Mouse (Mus musculus) intestine, postnatal 0 days (tissue): ENCODE data around the gene Luc7l3. TPM values are rescaled to one million over a fixed set of nuclear protein-coding genes. Genes with fewer than 3 reads are reported as not detected.
A peak's percentile ranks its signal among the peaks of the same experiment; 100 is the strongest.

Experiments
- ATAC-seq: fragments of 200-750 bp; cut with Nextera tagmentation; 2 replicates; pipeline ENCODE4 v1.8.0; 2017; ENCODE audit warnings: mild to moderate bottlenecking, moderate TSS enrichment, moderate library complexity
- H3K27ac ChIP-seq: fragments of 300-500 bp; sonication (generic); 2 replicates; pipeline ENCODE4 v1.5.1; 2014; ENCODE audit warnings: mild to moderate bottlenecking, low read depth, low read length, moderate library complexity
- H3K27me3 ChIP-seq: fragments of 300-500 bp; sonication (generic); replicated peaks from 2 replicates; pipeline ENCODE4 v1.6.1; 2014; ENCODE audit warnings: low read length, mixed read lengths; ENCODE audit not compliant: control insufficient read depth, insufficient read depth
- H3K36me3 ChIP-seq: fragments of 300-500 bp; sonication (generic); 2 replicates; pipeline ENCODE4 v1.6.1; 2014; ENCODE audit warnings: mild to moderate bottlenecking, moderate library complexity; ENCODE audit not compliant: control insufficient read depth, insufficient read depth
- H3K4me1 ChIP-seq: fragments of 300-500 bp; sonication (generic); replicated peaks from 2 replicates; pipeline ENCODE4 v1.6.1; 2014; ENCODE audit warnings: antibody characterized with exemption, low read length, mixed read lengths; ENCODE audit not compliant: control insufficient read depth, insufficient read depth
- H3K4me2 ChIP-seq: fragments of 300-500 bp; sonication (generic); replicated peaks from 2 replicates; pipeline ENCODE4 v1.6.1; 2014; ENCODE audit warnings: low read depth, mild to moderate bottlenecking, moderate library complexity
- H3K4me3 ChIP-seq: fragments of 300-500 bp; sonication (generic); 2 replicates; pipeline ENCODE4 v1.5.1; 2014; ENCODE audit warnings: low read depth, low read length
- H3K9ac ChIP-seq: fragments of 300-500 bp; sonication (generic); 2 replicates; pipeline ENCODE4 v1.6.1; 2014; ENCODE audit warnings: mild to moderate bottlenecking, low read depth, low read length
- H3K9me3 ChIP-seq: fragments of 300-500 bp; sonication (generic); 2 replicates; pipeline ENCODE4 v1.6.1; 2016; ENCODE audit warnings: mixed run types; ENCODE audit not compliant: control insufficient read depth
- CTCF ChIP-seq: sonication (generic); IDR thresholded peaks from 2 replicates; pipeline ENCODE4 v1.5.1; 2016; ENCODE audit warnings: low read depth, mild to moderate bottlenecking, control low read depth, antibody characterized with exemption, moderate library complexity
- WGBS: fragments of 180-500 bp; shearing (Covaris S2); extraction: QIAGEN DNeasy Blood & Tissue Kit; methylation state at CpG from one replicate; pipeline ENCODE4 v1.1.7; 2014; 5-methylcytosine and 5-hydroxymethylcytosine counted together
- polyA plus RNA-seq: library from polyadenylated mRNA; unstranded; fragments of >200 nt; fragmentation: Nextera tagmentation; extraction: Ambion mirVana; gene quantifications from 2 replicates; pipeline ENCODE4 v1.2.1, GENCODE M21; 2015

Gene Luc7l3
- polyA plus RNA-seq, 1 experiment from 2014 or later, result 52.4 TPM

DNA sequence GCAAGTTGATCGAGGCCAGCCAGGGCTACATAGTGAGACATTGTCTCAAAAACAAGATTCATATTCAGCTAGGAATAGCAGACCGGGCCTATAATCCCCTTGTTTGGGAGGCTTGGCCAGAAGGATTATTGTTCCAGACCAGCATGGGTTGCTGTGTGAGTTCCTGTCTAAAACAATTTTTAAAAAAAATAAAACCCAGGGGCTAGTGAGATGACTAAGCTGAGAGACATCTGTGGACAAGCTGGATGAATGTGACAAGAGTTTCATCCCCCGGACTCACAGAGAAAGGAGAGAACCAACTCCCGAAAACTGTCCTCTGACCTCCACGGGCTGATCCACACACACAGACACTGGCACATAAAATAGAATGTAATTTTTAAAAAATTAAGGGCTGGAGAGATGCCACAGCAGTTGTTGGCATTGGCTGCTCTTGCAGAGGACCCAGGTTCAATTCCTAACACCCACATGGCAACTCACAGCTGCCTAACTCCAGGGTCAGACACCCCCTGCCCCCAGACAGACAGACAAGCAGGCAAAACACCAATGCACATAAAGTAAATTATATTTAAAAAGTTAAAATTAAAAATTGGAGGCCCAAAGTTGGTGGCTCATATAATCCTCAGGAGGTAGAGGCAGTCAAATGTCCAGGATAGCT lies 1.6 kb upstream of the Luc7l3 start:
- H3K4me1 ChIP-seq, result no peaks in the 10 kb centered on the region
- ATAC-seq, result no peak
- 85% methylated on average over 5 of the region's 5 CpGs for WGBS
- no peak overlapping the region for H3K4me3 ChIP-seq
- H3K27ac ChIP-seq, result no peak overlapping the region
- H3K9ac ChIP-seq, result no peak overlapping the region
- no peaks in the 10 kb centered on the region for H3K27me3 ChIP-seq
- H3K4me2 ChIP-seq, result no peak overlapping the region
- TF ChIP-seq CTCF, result no peak
- no peaks in the 10 kb centered on the region for H3K36me3 ChIP-seq
- H3K9me3 ChIP-seq, result no peaks in the 10 kb centered on the region

DNA sequence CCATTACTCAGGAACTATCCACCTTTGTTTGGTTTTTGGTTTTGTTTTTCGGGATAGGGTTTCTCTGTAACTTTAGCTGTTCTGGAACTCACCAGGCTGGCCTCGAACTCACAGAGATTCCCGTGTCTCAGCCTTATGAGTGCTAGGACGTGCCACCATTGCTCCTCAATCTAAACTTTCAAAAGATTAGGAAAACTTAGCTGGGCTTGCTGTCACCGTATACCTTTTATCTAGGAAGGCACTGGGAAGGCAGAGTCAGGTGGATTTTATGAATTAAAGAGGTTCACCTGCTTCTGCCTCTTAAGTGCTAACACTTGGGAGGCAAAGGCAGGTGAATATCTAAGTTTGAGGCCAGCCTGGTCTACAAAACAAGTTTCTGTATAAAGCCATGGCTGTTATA lies 848 bp upstream of the Luc7l3 start:
- peak overlapping the region; percentile 98 for H3K27ac ChIP-seq
- no peaks in the 10 kb centered on the region for H3K4me1 ChIP-seq
- ATAC-seq, result no peak

DNA sequence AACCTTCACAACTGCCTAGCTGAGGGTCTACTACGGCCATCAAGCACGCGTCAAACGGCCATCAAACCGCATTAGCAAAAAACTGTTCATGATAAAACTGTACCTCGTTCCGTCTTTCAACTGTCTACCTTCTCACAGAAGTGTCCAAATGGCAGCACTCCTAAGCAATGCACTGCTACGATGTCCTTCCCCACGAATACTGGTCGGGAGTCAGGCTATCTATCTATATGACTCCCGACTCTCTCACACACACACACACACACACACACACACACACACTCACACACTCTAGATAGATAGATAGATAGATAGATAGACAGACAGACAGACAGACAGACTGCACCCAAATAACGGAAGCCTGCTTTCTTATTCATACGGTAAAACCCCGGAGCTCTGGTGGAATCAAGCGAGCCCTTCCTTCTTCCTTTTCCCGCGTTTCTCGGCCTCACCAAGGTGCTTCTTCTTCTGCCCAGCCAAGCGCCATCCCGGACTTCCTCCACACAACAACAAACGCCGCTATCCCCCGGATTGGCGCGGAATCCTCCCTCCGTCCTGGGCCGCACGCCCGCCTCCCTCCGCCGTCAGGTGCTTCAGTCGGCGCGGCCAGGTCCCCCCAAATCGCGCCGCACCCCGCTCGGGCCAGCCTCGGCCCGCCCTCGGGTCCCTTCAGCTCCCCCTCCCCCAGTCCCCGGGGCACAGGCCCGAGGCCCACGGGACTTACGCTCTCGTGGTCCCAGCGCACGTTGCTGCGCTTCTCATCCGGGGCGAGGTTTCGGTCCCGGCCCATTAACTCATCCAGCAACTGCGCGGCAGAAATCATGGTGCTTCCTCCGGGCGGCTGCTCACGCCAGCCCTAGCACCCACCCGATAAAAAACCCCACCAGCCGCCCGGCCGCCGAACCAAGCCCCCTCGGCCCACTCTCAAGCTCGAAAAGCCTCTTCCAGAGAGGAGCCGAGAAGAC lies 538 bp downstream of the Luc7l3 start:
- peak; percentile 65 for ATAC-seq
- H3K4me3 ChIP-seq, result peak overlapping the region; percentile 99
- WGBS, result under 1% methylated on average over 66 of the region's 67 CpGs
- no peaks in the 10 kb centered on the region for H3K27me3 ChIP-seq
- peak overlapping the region; percentile 98 for H3K27ac ChIP-seq
- H3K9me3 ChIP-seq, result no peaks in the 10 kb centered on the region
- H3K4me1 ChIP-seq, result peaks cover 5% of the 10 kb centered on the region; the same call in 1 of the 2 replicates
- no peak for TF ChIP-seq CTCF
- H3K4me2 ChIP-seq, result peak overlapping the region; percentile 74
- H3K36me3 ChIP-seq, result no peaks in the 10 kb centered on the region
- H3K9ac ChIP-seq, result peak overlapping the region; percentile 97

More for the DNA sequence above, 848 bp upstream of the Luc7l3 start:
- Histone ChIP-seq H3K27me3 (no peaks in the 10 kb centered on the region), H3K9me3 (no peaks in the 10 kb centered on the region), H3K4me2 (peak overlapping the region; percentile 74), H3K4me3 (peak overlapping the region; percentile 99), H3K9ac (peak overlapping the region; percentile 97), H3K36me3 (no peaks in the 10 kb centered on the region)
- 29% methylated on average over 5 of the region's 5 CpGs for WGBS
- TF ChIP-seq CTCF, result no peak

DNA sequence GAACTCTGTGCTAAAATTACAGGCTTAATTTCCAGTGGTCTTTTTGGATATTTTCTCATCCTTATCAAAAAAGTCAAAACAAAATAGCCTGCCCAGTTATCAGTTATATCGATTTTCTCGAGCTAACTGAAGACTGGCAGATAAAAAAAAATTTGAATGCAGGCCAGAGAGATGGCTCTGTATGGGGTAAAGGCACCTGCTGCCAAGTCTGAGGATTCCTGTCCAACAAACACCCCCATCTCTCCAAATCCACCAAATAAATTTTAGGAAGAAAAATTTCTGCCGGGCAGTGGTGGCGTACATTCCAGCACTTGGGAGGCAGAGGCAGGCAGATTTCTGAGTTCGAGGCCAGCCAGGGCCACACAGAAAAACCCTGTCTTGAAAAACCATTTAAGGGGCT lies 3.7 kb downstream of the Luc7l3 start:
- Histone ChIP-seq H3K36me3 (no peaks in the 10 kb centered on the region), H3K4me3 (no peak overlapping the region), H3K4me2 (no peak overlapping the region), H3K9ac (no peak overlapping the region), H3K27ac (no peak overlapping the region), H3K27me3 (no peaks in the 10 kb centered on the region), H3K4me1 (peaks cover 8% of the 10 kb centered on the region; the same call in 1 of the 2 replicates), H3K9me3 (no peaks in the 10 kb centered on the region)
- no peak for TF ChIP-seq CTCF
- no peak for ATAC-seq
- 66% methylated on average over 5 of the region's 5 CpGs for WGBS

DNA sequence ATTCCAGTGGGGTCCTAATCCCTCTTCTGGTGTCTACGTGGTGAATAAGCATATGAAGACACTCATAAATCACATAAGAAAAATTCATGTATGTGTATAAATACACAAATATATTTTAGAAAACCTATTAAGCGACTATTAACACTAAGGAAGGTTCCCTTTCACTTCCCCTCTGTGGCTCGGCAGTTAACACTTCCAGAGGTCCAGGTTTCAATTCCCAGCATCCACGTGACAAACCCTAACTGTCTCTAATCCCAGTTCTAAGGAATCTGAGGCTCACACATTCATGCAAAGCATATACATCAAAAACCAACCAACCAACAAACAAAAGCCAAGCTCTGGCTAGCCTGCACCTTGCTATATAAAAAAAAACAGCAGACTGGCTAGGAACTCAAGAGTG lies 4.3 kb downstream of the Luc7l3 start:
- no peak overlapping the region for H3K4me3 ChIP-seq
- no peaks in the 10 kb centered on the region for H3K36me3 ChIP-seq
- TF ChIP-seq CTCF, result no peak
- no peak for ATAC-seq
- no peaks in the 10 kb centered on the region for H3K27me3 ChIP-seq
- peaks cover 8% of the 10 kb centered on the region; the same call in 1 of the 2 replicates for H3K4me1 ChIP-seq
- 0 out of 2 replicates have a peak overlapping the region, but pooled peaks have one; percentile 3 for H3K4me2 ChIP-seq
- no peak overlapping the region for H3K9ac ChIP-seq
- WGBS, result 31% methylated on average over 4 of the region's 4 CpGs
- H3K27ac ChIP-seq, result no peak overlapping the region
- H3K9me3 ChIP-seq, result no peaks in the 10 kb centered on the region

DNA sequence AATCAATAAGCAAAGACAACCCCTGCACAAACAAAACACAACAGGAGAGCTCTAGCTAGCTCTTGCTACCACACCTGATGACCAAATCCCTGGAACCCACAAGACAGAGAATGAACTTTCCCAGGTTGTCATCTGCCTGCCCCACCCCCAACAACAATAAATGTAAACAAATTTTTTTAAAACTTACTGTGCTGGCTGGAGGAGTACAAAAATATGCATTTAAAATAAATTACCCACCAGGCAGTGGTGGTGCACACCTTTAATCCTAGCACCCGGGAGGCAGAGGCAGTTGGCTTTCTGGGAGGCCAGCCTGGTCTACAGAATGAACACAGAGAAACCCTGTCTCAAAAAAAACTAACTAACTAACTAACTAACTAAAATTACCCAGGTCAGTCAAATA lies 4.8 kb downstream of the Luc7l3 start:
- Histone ChIP-seq H3K4me2 (peak overlapping the region; percentile 3; the same call in 1 of the 2 replicates), H3K4me1 (peaks cover 8% of the 10 kb centered on the region; the same call in 1 of the 2 replicates), H3K27ac (no peak overlapping the region), H3K27me3 (no peaks in the 10 kb centered on the region), H3K9me3 (no peaks in the 10 kb centered on the region), H3K36me3 (no peaks in the 10 kb centered on the region), H3K4me3 (no peak overlapping the region), H3K9ac (no peak overlapping the region)
- no peak for ATAC-seq
- WGBS, result 44% methylated on average over 1 of the region's 1 CpGs
- TF ChIP-seq CTCF, result no peak
